Mouse (Mus musculus): Measurements from ENCODE around the gene Btbd1. TPM values are rescaled to one million over a fixed set of nuclear protein-coding genes. Genes with fewer than 3 reads are reported as not detected.

The Btbd1 gene
- polyA plus RNA-seq (2014; fragmentation: Illumina TruSeq; extraction: RNeasy Lipid Tissue Mini Kit (QIAGEN cat#74804); ENCODE audit: low read depth, low replicate concordance), result 461 TPM

GRCm38 (mm10) chr7:81829379-81829894 lies at the start of gene Btbd1:
Btbd1 (minus strand) TSS chr7:81829431.

GRCm38 (mm10) chr7:81858968-81859721 lies 29.9 kb upstream of the Btbd1 start, which contains the start of gene Tm6sf1:
Tm6sf1 (plus strand) TSS chr7:81859001.

GRCm38 (mm10) chr7:81855694-81856093 lies 26.5 kb upstream of the Btbd1 start, which contains the start of gene Gm10160:
Gm10160 (minus strand) TSS chr7:81855794.

GRCm38 (mm10) chr7:81789095-81789757 lies 40.0 kb downstream of the Btbd1 start, which contains the start of gene 3110040N11Rik:
3110040N11Rik (minus strand) TSS chr7:81789478.

GRCm38 (mm10) chr7:81762180-81763109 lies 66.8 kb downstream of the Btbd1 start, which contains the start of gene Ramac:
Ramac (plus strand) TSS chr7:81762925.

Other genes starting within 250 kb of the Btbd1 start
- 1.2 TPM for gene Homer2, start 121.9 kb downstream of the Btbd1 start, polyA plus RNA-seq (2014; fragmentation: Illumina TruSeq; extraction: RNeasy Lipid Tissue Mini Kit (QIAGEN cat#74804); ENCODE audit: low read depth, low replicate concordance)
- gene Ramac, start 66.5 kb downstream of the Btbd1 start, polyA plus RNA-seq (2014; fragmentation: Illumina TruSeq; extraction: RNeasy Lipid Tissue Mini Kit (QIAGEN cat#74804); ENCODE audit: low read depth, low replicate concordance), result 235 TPM
- 7.0 TPM for gene 3110040N11Rik, start 40.0 kb downstream of the Btbd1 start, polyA plus RNA-seq (2014; fragmentation: Illumina TruSeq; extraction: RNeasy Lipid Tissue Mini Kit (QIAGEN cat#74804); ENCODE audit: low read depth, low replicate concordance)
- gene Gm10160, start 26.4 kb upstream of the Btbd1 start, polyA plus RNA-seq (2014; fragmentation: Illumina TruSeq; extraction: RNeasy Lipid Tissue Mini Kit (QIAGEN cat#74804); ENCODE audit: low read depth, low replicate concordance), result not detected
- 19.6 TPM for gene Tm6sf1, start 29.6 kb upstream of the Btbd1 start, polyA plus RNA-seq (2014; fragmentation: Illumina TruSeq; extraction: RNeasy Lipid Tissue Mini Kit (QIAGEN cat#74804); ENCODE audit: low read depth, low replicate concordance)
- gene Hdgfl3, start 105.0 kb upstream of the Btbd1 start, polyA plus RNA-seq (2014; fragmentation: Illumina TruSeq; extraction: RNeasy Lipid Tissue Mini Kit (QIAGEN cat#74804); ENCODE audit: low read depth, low replicate concordance), result 32.5 TPM
- gene Bnc1, start 162.9 kb upstream of the Btbd1 start, polyA plus RNA-seq (2014; fragmentation: Illumina TruSeq; extraction: RNeasy Lipid Tissue Mini Kit (QIAGEN cat#74804); ENCODE audit: low read depth, low replicate concordance), result 0.23 TPM

Measured in adrenal gland, adult 10 weeks (tissue).